Mouse (Mus musculus): ENCODE measurements around the gene Rtn1.

DNA sequence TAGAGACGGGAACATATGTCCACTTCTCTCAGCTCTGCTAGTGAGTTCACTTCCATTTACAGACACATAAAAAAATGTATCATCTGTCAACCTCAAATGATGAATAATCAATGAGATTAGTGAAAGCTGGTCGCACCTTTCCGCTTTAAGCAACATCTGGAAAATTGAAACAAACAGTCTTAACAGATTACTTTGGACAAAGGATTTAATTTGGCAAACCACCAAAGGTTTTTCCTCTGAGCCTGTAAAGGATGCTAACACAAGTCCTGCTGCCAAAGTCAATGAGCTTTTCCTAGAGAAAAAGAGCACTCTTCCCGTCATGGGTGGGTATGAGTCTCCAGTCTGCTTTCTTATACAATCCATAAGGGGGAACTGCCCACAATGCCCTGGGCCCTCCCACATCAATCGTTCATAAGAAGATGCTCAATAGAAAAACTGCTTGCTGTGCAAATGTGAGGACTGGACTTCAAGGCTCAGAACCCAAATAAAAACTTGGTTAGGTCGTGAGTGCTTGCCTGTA is 30.2 kb upstream of the Rtn1 start:
- TF ChIP-seq POLR2A (IDR thresholded peaks at IDR 0.05; ENCODE audit: extremely low read depth, insufficient read depth, low read length) (no peak), CTCF (IDR thresholded peaks at IDR 0.05; ENCODE audit: low read depth, low read length) (no peak)

All from liver, adult 2 months (tissue).